Mouse (Mus musculus): Measurements from ENCODE around the gene Gzmd. TPM values are rescaled to one million over a fixed set of nuclear protein-coding genes. Genes with fewer than 3 reads are reported as not detected.
"Not testable (repeated sequence)": the region's sequence is repeated elsewhere in the genome, so short reads cannot be mapped to it uniquely, and the experiment has no call there.

Gene Gzmd
- polyA plus RNA-seq, 1 experiment from 2014 or later, result not detected

GRCm38 (mm10) chr14:56120525-56120924 lies 11.9 kb downstream of the Gzmd start, which contains the start of gene Gzme:
Gene Gzme (minus strand): TSS chr14:56120625.
- no peaks in the 10 kb centered on the region for H3K9me3 ChIP-seq (replicated peaks)
- H3K4me2 ChIP-seq, result no peak within 1 kb of the TSS
- no peaks in the 10 kb centered on the region for H3K36me3 ChIP-seq
- no peak within 1 kb of the TSS for H3K9ac ChIP-seq
- H3K27me3 ChIP-seq (replicated peaks), result no peaks in the 10 kb centered on the region
- no peaks in the 10 kb centered on the region for H3K4me1 ChIP-seq (replicated peaks)
- H3K27ac ChIP-seq (ENCODE audit: poor library complexity, severe bottlenecking), result no peak within 1 kb of the TSS
- ATAC-seq (ENCODE audit: insufficient number of reproducible peaks, low FRiP score), result no peak
- no peak within 1 kb of the TSS for H3K4me3 ChIP-seq

- H3K9ac ChIP-seq; H3K4me3 ChIP-seq; H3K4me1 ChIP-seq (replicated peaks); H3K9me3 ChIP-seq (replicated peaks); H3K27ac ChIP-seq (ENCODE audit: poor library complexity, severe bottlenecking); H3K36me3 ChIP-seq; ATAC-seq (ENCODE audit: insufficient number of reproducible peaks, low FRiP score); H3K4me2 ChIP-seq; H3K27me3 ChIP-seq (replicated peaks): not testable (repeated sequence)
- WGBS, result 82% methylated on average over 33 of the region's 33 CpGs
Observed at GRCm38 (mm10) chr14:56115531-56116310, 16.7 kb downstream of the Gzmd start.

DNA sequence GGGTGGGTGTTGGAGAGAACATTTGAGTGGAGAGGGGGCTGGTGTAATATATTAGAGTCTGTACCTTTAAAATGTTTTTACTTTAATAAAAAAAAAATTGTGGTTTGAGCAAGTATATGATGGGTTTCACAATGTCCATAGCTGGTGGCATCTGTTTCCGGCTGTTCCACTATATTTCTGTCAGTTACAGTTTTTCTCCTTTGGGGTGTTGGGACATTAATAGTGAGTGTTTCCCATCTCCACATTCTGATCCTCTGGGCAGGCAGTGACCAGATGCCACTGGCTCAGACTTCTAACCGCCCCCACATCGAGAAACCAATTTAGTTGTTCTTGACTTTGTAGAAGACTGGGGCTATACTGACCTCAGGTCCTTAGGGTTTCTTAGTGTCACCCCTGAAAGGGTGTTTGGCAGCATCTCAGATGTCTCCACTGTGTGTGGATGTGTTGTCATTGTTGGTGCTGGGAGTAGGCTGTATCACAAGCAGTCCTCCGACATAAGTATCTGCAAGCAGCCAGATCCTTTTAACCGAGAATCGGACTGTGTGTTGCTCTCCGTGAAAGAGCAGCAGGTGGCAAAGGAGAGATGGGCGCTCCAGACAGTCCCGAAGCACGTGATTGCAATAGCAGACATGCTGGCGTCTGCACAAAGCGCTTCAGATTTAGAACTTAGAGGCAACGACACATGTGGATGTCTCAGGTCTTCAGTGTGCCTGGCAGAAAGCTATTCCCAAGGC lies 26.8 kb downstream of the Gzmd start:
- H3K4me1 ChIP-seq (replicated peaks), result no peaks in the 10 kb centered on the region
- ATAC-seq (ENCODE audit: insufficient number of reproducible peaks, low FRiP score), result no peak
- WGBS, result 75% methylated on average over 13 of the region's 13 CpGs

DNA sequence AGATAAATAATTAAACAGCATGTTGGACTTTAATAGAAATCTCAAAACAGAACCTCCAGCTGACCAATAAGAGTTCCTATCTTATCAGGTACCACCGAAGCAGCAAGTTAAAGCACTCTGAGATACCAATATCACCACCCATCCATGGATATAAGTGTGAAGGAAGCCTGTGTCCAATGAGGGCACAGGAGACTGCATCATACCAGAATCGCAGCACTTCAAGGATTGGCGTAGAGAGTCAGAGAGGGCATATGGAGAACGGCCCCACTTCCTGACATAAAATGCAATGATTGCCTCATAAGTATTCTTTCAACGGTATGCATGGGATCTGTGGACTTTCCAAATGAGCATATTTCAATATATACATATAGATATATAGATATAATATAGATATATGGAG lies 27.4 kb downstream of the Gzmd start:
- 72% methylated on average over 5 of the region's 5 CpGs for WGBS
- Histone ChIP-seq H3K36me3 (no peaks in the 10 kb centered on the region), H3K9me3 (replicated peaks) (no peaks in the 10 kb centered on the region), H3K27ac (ENCODE audit: poor library complexity, severe bottlenecking) (no peak overlapping the region), H3K4me2 (no peak overlapping the region), H3K27me3 (replicated peaks) (no peaks in the 10 kb centered on the region), H3K4me3 (no peak overlapping the region), H3K4me1 (replicated peaks) (no peaks in the 10 kb centered on the region), H3K9ac (no peak overlapping the region)
- ATAC-seq (ENCODE audit: insufficient number of reproducible peaks, low FRiP score), result no peak

More for the DNA sequence above, 26.8 kb downstream of the Gzmd start:
- no peak overlapping the region for H3K9ac ChIP-seq
- H3K27me3 ChIP-seq (replicated peaks), result no peaks in the 10 kb centered on the region
- H3K9me3 ChIP-seq (replicated peaks), result no peaks in the 10 kb centered on the region
- H3K36me3 ChIP-seq, result no peaks in the 10 kb centered on the region
- no peak overlapping the region for H3K27ac ChIP-seq (ENCODE audit: poor library complexity, severe bottlenecking)
- H3K4me3 ChIP-seq, result no peak overlapping the region
- H3K4me2 ChIP-seq, result no peak overlapping the region

- H3K27ac ChIP-seq (ENCODE audit: poor library complexity, severe bottlenecking), result no peak overlapping the region
- no peak overlapping the region for H3K4me2 ChIP-seq
- WGBS, result 64% methylated on average over 3 of the region's 3 CpGs
- H3K9me3 ChIP-seq (replicated peaks), result no peaks in the 10 kb centered on the region
- no peak for ATAC-seq (ENCODE audit: insufficient number of reproducible peaks, low FRiP score)
- no peak overlapping the region for H3K9ac ChIP-seq
- no peaks in the 10 kb centered on the region for H3K36me3 ChIP-seq
- no peaks in the 10 kb centered on the region for H3K4me1 ChIP-seq (replicated peaks)
- H3K4me3 ChIP-seq, result no peak overlapping the region
- H3K27me3 ChIP-seq (replicated peaks), result no peaks in the 10 kb centered on the region
Observed at GRCm38 (mm10) chr14:56103452-56103851, 29.0 kb downstream of the Gzmd start.

DNA sequence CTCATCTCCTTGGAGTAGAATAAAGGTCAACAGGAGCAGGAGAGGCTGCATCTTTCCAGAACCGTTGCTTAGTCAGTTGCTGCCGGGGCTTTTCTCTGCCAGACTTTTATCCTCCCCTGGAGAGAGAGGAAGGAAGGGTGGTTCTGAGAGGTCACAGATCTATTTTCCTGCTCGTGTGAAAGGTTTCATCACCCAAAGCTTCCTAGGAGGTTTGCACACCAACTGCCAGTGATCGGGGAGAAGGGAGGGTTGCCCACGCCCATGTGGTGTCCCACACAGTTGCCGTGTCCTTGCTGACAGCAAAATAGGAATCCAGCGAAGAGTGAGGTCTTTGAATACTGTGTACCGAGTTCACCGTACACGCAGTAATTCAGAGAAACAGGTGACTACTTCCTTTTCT lies 30.0 kb downstream of the Gzmd start, which contains the start of gene Ctsg:
Gene Ctsg (minus strand): TSS at position 189 of the 400 bp plus-strand sequence.
- Histone ChIP-seq H3K4me1 (replicated peaks) (peaks cover 6% of the 10 kb centered on the region), H3K27me3 (replicated peaks) (no peaks in the 10 kb centered on the region), H3K27ac (ENCODE audit: poor library complexity, severe bottlenecking) (no peak within 1 kb of the TSS), H3K4me2 (no peak within 1 kb of the TSS), H3K9me3 (replicated peaks) (no peaks in the 10 kb centered on the region), H3K36me3 (no peaks in the 10 kb centered on the region), H3K9ac (no peak within 1 kb of the TSS), H3K4me3 (no peak within 1 kb of the TSS)
- ATAC-seq (ENCODE audit: insufficient number of reproducible peaks, low FRiP score), result no peak
- 58% methylated on average over 10 of the region's 10 CpGs for WGBS

GRCm38 (mm10) chr14:56098940-56099339 lies 33.5 kb downstream of the Gzmd start:
- WGBS, result 75% methylated on average over 4 of the region's 4 CpGs
- Histone ChIP-seq H3K36me3 (no peaks in the 10 kb centered on the region), H3K27ac (ENCODE audit: poor library complexity, severe bottlenecking) (no peak overlapping the region), H3K9ac (no peak overlapping the region), H3K4me3 (no peak overlapping the region), H3K27me3 (replicated peaks) (no peaks in the 10 kb centered on the region), H3K4me2 (no peak overlapping the region), H3K9me3 (replicated peaks) (no peaks in the 10 kb centered on the region), H3K4me1 (replicated peaks) (peaks cover 9% of the 10 kb centered on the region)
- ATAC-seq (ENCODE audit: insufficient number of reproducible peaks, low FRiP score), result no peak

GRCm38 (mm10) chr14:56097597-56097996 lies 34.8 kb downstream of the Gzmd start:
- ATAC-seq (ENCODE audit: insufficient number of reproducible peaks, low FRiP score), result peak; percentile 84
- 18% methylated on average over 1 of the region's 1 CpGs for WGBS
- H3K4me3 ChIP-seq, result no peak overlapping the region

DNA sequence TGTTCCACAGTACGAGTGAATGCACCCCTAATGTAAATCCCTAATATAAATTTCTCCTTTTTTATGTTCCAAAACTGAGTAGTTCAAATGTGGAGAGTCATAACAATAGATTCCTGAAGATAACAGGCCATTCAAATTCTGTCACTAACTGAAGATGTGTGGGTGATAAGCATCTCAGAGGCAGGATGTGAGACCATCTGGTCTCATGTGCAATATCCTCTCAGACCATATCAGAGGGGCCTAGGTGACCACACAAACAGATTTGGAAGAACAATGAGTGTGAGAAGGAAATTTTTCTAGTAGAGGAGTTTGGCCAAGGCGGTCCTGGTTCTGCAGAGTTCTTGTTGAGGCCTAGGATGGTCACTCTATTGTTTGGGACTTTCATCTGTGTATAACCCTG lies 39.1 kb downstream of the Gzmd start:
- Histone ChIP-seq H3K27me3 (replicated peaks) (no peaks in the 10 kb centered on the region), H3K9ac (no peak overlapping the region), H3K4me1 (replicated peaks) (peaks cover 9% of the 10 kb centered on the region), H3K9me3 (replicated peaks) (no peaks in the 10 kb centered on the region), H3K27ac (ENCODE audit: poor library complexity, severe bottlenecking) (no peak overlapping the region), H3K4me3 (no peak overlapping the region), H3K4me2 (no peak overlapping the region), H3K36me3 (no peaks in the 10 kb centered on the region)
- ATAC-seq (ENCODE audit: insufficient number of reproducible peaks, low FRiP score), result no peak
- 65% methylated on average over 2 of the region's 2 CpGs for WGBS

More at GRCm38 (mm10) chr14:56097597-56097996, 34.8 kb downstream of the Gzmd start:
- Histone ChIP-seq H3K9me3 (replicated peaks) (no peaks in the 10 kb centered on the region), H3K36me3 (no peaks in the 10 kb centered on the region), H3K27me3 (replicated peaks) (no peaks in the 10 kb centered on the region), H3K27ac (ENCODE audit: poor library complexity, severe bottlenecking) (peak overlapping the region; percentile 48), H3K4me2 (no peak overlapping the region), H3K4me1 (replicated peaks) (peaks cover 9% of the 10 kb centered on the region), H3K9ac (no peak overlapping the region)

GRCm38 (mm10) chr14:56086711-56087110 lies 45.7 kb downstream of the Gzmd start:
- Histone ChIP-seq H3K36me3 (no peaks in the 10 kb centered on the region), H3K4me3 (no peak overlapping the region), H3K4me2 (no peak overlapping the region), H3K27ac (ENCODE audit: poor library complexity, severe bottlenecking) (no peak overlapping the region), H3K9me3 (replicated peaks) (no peaks in the 10 kb centered on the region), H3K9ac (no peak overlapping the region), H3K4me1 (replicated peaks) (no peaks in the 10 kb centered on the region), H3K27me3 (replicated peaks) (no peaks in the 10 kb centered on the region)
- 64% methylated on average over 3 of the region's 3 CpGs for WGBS
- ATAC-seq (ENCODE audit: insufficient number of reproducible peaks, low FRiP score), result no peak

DNA sequence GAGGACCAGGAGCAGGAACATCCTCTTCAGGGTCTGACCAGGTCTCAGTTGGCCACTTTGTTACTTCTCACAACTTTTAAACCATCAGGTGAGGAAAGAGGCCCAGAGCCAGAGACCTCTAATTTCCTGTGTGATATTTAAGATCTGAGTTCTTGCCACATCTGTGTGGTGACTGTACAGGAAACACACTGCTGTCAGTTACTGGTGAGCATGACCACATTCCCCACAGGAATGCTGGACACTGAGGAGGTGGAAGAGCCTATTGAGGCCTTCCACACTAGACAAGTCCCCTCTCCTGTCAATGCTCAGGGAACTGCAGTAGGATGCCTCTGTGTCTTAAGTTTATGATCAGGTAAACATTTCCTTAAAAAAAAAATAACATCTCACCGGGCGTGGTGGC lies 47.2 kb downstream of the Gzmd start, which contains the start of gene Mcpt8:
Gene Mcpt8 (minus strand): TSS at position 107 of the 400 bp plus-strand sequence.
- Histone ChIP-seq H3K4me1 (replicated peaks) (no peaks in the 10 kb centered on the region), H3K4me3 (no peak within 1 kb of the TSS), H3K9me3 (replicated peaks) (no peaks in the 10 kb centered on the region), H3K9ac (no peak within 1 kb of the TSS), H3K27me3 (replicated peaks) (no peaks in the 10 kb centered on the region), H3K27ac (ENCODE audit: poor library complexity, severe bottlenecking) (no peak within 1 kb of the TSS), H3K36me3 (no peaks in the 10 kb centered on the region), H3K4me2 (no peak within 1 kb of the TSS)
- no peak for ATAC-seq (ENCODE audit: insufficient number of reproducible peaks, low FRiP score)
- WGBS, result 93% methylated on average over 2 of the region's 2 CpGs

Data from heart, embryonic 12.5 days (tissue).